Mouse (Mus musculus): ENCODE data around the gene Coq2.

The Coq2 gene

DNA sequence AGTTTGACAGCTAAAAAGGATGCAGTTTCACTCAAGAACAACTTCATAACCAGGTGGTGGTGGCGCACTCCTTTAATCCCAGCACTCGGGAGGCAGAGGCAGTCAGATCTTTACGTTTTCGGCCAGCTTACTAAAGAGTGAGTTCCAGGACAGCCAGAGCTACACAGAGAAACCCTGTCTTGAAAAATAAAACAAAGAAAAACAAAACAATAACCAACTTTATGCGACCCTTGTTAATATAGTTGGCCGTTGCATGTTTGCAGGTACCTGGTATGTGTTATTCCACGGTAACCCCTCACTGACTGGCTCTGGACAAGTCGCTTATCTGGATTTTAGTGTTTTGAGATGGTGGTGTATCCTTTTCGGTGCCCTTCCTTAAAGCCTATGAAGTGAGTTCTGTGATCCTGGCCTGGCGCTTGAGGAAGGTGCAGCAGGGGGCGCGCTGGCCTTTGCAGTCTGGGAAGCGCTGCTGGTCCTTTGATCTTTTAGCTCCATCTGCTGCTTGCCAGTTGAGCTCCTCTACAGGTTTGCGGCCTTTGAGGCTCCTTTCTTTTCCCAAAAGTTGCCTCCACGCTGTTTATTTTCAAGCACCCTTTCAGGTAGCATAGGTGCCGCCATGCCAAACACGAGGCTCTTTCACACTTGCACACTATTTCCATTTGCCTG, at the start of gene Coq2:
Gene Coq2 (minus strand): TSS at position 430 of the 666 bp plus-strand sequence.
- DNase-seq: peak; percentile 62

DNA sequence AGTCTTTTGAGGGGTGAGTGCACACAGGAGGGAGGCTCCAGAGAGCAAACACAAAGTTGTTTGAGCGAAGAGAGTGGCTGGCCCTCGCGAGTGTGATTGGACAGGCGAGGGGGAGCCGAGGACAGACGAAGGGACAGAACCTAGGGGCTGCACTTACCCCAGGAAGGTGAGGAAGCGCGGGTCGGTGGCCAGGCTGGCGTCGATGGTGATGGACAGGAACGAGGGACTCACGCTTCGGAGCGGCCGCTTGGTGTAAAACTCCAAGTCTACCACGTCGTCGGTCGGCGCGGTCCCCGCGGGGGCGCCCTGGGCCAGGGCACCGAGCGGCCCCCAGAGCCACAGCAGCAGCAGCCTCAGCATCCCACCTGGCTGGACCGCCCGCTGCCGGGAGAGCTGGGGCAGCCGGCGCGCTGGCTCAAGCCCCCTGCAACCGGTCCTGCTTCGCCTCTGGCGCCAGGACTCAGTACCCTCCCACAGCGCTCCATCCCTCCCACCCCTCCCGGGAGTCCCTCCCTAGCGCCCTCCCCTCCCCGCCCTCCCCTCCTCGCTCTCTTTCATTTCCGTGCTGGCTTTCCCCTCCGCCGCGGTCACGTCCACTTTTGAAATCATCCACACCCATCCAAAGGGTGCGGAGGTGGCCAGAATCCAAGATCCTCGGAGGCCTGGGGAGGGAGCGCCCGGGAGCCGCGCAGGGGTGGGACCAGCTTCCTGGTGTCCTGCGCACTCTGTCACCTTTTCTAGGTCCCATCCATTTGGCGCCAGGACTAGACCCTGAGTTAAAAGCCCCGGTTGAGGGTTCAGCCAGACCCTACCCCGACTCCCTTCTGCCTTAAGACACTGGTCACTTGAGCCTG, 44.5 kb upstream of the Coq2 start, which contains the start of gene Hpse:
Gene Hpse (minus strand): TSS at position 482 of the 854 bp plus-strand sequence.
- peak; percentile 19 for DNase-seq

DNA sequence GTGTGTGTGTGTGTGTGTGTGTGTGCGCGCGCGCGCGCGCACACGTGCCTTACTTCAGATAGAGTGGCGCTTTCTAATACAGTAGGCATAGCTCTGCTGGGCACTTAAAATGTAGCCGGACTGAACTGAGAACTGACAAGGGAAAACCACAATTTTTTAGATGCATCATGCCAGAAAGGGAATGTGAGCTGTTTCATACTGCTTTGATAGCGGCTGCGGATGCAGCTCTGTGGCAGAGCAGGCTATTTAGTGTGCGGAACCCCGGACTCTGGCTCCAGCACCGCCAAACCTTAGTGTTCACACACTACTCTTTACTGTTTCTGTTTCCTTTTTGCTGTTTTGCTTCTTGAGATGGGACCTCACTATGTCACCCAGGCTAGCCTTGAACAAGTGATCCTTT, 41.8 kb upstream of the Coq2 start:
- no peak for DNase-seq

DNA sequence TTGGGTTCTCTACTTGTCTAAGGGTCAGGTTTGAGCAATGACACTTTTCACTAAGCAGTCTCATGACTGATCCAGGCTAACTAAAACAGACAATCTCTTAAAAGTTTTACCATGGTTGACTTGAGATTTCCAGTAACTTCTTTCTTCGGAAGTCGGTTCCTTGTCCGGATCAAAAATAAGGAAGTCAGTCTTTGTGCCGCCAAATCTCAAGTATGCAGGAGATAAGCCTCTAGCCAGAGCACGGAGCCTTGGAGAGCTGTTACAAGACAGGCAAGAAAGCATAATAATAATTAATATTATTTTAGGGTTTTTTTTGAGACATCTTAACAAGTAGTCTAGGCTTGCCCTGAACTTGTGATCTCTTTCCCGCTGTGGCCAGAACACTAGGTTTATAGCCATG, 36.3 kb upstream of the Coq2 start:
- DNase-seq: no peak

DNA sequence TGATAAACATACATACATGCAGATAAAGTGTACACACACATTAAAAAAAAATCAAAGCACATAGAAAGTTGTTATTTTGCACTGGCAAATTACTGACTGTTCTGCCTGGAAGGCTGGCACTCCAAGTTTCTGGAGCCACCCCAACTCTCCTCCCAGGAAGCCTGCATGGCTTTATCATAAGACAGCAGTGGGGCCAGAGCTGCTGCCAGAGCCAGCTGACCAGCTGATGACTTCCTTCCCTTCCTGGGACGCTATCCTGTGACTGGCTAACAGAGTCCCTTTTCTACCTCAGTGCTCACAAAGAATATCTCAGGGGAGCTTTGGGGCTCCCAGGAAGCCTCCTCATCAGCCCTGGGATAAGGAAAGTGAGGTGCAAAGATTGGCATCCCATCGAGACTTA, 35.1 kb upstream of the Coq2 start:
- no peak for DNase-seq

DNA sequence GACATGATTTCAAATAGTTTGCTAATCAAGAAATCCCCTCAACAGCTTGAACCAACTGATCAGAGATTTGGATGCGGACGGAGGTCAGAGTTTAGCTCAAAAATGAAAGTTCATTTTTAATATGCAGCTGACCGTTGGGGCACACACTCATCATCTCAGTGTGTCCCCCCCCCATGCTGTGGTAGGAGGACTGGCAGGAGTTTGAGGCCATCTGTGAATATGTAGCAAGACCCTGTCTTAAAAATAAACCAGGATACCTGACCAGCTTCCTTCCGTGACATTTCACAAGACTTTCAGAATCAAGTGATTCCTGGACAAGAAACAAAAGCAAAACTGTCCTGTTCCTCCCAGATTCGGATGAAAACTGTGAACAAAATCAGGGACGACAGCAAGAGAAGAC, 34.1 kb upstream of the Coq2 start:
- no peak for DNase-seq

DNA sequence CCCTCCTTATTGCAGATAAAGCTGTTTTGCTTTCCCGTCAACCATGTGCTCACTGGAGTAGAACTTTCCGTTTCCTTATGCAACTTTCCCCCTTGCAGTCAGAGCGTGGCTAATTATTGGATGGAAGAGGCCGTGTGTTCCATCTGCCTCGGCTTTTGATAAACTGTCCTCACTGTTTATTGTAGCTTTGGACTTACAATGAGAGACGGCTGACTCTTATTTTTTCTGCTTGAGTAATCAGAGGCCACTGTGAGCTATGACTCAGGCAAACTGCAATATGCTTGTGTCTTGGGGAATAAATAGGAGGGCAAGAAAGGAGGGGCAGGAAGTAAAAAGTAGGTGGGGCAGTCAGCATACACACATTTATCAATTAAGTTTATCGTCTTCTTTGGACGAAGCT, 31.7 kb upstream of the Coq2 start:
- no peak for DNase-seq

DNA sequence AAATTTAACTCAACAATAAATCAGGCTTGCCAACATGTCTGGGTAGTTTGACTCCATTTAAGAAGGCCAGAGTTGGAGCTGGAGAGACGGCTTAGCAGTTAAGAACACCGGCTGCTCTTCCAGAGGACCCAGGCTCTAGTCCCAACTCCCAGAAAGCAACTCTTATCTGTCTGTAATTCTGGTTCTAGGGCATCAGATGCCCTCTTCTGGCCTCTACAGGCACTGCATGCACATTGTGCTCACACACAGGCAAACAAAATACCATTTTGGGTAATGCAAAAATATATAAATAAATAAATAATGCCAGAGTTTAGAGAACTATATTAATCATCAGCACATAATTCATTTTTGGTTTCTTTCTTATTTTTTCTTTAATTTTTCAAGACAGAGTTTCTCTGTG, 29.3 kb upstream of the Coq2 start:
- DNase-seq: no peak

DNA sequence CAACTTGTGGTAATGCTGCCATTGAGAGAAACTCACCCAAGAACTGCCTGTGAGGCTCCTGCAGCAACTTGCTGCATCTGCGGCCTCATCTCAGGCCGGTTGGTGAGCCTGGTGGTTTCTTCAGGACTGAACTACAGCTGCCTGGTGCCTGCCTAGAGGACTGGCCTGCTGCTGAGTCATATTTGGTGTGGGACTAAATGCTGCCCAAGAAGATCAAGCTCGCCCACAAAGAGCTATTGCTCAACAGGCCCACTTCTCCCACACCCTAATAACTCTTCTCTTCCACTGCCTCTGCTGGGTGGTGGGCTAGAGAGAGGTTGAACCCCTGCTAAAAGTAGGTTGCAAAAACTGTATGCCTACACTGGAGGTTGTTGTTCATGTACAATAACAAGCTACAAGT, 27.4 kb upstream of the Coq2 start:
- DNase-seq: no peak

DNA sequence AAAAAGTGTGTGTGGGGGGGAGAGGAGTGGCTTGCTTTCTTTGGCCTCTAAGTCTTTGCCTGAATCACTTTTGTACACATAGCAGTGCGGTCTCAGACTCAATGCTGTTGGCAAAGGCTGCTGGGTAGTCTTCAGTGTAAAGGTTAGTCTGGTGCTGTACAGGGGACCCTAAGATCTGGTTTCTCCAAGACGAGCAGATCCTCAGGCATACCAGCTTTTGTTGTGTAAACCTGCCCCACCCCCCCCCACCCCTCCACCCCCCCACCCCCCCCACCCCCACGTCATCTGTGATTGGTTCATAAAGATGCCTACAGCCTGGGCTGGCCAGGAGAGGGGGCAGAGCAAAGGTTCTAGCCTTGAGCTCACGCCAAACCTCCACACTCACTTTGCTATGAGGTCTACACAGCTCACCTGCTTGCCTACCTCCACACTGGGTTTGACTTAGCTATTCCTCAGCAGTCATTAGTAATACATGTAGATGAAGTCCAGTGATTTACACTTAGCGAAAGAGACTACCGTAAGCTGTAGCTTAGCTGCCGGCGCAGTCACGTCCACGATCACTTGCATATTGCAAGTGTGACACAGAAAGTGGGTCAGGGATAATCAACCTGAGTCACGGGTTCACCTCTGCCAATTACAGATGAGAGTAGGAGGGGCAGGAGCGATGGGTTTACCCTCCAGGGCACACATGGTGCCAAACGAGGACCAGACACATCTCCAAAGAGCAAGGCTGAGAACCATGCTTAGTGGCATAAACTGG, 26.1 kb upstream of the Coq2 start:
- no peak for DNase-seq

DNA sequence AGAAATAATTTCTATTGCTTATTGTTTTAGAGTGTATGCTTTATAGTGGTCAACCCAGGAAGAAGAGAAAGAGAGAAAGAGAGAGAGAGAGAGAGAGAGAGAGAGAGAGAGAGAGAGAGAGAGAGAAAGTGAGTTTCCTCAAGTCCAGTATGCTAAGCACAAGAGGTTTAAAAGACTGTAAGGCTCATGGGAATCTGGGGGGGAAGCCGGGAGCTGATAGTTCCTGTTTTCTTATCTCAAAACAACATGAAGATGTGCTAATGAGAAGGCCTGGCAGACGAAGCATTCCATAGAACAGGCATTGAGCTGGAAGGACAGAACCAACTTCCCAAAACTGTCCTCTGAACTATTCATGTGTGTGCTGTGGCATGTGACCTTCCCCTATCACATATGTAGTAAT, 22.9 kb upstream of the Coq2 start:
- DNase-seq: no peak

DNA sequence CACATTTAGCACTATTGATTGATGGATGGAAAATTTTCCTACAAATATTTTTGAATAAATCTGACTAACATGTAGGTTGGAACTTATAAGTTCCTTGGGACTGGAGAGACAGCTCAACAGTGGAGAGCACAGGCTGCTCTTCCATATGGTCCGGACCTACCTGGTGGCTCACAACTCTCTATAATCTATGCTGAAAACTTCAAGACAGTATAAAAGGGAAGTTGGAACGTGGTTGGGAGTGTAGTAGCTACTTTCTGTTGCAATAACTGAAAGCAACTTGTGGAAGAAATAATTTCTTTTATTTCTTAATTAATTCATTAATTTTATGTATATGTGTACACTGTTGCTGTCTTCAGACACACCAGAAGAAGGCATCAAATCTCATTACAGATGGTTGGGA, 22.5 kb upstream of the Coq2 start:
- no peak for DNase-seq

DNA sequence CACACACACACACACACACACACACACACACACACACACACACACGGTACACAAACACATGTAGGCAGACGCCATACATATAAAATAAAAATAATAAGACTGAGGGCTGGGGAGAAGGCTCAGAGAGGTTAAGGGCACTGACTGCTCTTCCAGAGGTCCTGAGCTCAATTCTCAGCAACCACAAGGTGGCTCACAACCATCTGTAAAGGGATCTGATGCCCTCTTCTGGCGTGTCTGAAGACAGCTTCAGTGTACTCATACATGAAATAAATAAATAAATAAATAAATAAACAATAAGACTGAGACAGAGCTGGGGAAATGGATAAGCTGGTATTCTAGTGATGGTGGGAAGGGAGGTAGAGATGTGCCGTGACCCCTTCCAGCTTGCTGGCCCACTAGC, 10.7 kb upstream of the Coq2 start:
- DNase-seq: no peak

DNA sequence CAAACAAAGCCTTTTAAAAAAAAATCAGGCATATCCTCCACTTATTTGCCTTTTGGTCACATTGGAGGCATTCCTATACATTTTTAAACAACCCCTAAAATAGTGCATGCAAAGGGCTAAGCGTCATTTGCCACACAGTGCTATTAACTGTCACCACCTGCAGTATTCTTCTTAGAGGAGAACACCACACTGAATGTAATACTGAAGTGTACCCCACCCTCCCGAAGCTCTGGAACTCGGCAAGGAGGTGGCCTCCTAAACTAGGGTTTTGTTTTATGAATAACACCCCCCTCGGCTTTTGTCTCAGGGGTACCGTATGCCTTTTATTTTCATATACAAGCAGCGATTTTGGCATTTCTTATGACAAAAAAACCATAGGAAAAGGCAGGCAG, 5.6 kb upstream of the Coq2 start:
- DNase-seq: no peak

DNA sequence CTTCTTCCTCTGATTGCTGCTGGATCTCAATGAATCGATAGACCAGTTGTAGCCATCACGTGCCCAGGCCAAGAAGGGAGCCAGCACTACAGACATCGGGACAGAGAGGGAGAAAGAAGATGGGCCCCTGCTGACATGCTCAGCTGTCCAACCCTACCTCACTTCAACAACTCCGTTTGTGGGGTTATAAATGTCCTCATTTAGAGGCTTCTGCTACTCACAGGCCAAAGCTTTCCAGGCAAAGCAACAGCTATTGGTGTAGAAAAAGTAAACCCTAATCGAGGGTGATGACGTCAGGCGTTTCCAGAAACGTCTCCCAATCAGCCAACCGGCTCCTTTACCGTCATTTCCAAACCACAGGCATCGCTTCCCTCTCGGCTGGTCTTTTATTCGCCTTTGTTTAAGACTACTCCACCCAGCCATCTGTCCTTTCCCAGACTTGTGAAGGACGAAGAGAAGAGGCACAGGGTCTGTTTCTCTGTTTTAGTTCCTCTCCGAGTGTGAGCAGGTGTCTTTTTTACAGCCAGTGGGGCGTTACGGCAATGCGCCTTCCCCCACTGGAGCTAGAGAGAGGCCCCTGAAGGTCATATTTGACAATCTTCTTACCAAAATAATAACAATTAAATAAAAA, 5.1 kb upstream of the Coq2 start:
- DNase-seq: no peak

DNA sequence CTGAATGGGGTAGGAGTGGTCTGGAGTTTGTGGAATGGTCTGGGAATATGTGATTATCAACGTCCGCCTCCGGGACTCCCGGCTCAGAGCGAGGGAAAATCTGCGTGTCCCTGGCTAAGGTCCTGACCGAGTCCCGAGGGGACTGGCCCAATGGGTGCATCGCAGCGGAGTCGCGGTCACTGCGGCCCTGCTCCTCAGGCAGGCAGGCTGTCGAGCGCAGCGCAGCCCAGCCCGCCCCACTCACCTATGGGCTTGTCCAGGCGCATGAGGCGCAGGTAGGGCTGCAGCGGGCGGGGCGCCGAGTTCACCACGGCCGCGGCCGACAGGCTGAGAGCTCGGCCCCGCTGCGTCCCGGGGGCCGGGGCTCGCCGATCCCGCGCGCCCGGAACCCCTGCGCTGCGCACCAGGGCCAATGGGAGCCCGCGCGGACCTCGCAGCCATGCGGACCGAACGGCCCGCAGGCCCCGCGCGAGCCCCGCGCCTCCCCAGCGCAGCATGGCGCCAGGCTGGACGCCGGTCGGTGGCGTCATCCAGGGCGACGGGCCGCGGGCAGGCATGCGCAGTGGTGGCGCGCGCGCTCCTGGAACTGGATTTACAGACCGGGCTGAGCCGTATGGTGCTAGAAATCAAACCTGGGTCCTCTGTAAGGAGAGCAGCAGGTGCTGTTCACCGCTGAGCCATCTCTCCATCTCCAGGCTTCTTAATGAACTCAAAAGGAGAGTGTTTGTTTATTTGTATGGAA, 1.0 kb downstream of the Coq2 start:
- peak; percentile 91 for DNase-seq

DNA sequence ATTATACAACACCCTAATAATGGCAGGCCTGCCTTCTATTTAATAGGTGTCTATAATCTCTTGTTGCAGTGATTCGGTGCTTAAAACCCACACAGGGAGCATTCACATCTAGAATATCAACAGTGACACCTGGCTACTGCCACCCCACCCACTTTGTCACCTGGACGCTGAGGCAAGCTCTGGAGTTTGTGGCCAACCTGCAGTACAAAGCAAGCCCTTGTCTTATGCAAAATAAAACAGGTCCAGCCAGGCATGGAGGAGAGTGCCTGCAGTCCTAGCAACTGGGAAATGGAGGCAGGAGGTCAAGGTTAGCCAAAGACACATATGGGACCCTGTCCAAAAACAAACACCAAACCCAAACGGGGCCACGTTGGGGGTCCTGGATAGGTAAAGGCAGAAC, 2.5 kb downstream of the Coq2 start:
- DNase-seq: no peak

DNA sequence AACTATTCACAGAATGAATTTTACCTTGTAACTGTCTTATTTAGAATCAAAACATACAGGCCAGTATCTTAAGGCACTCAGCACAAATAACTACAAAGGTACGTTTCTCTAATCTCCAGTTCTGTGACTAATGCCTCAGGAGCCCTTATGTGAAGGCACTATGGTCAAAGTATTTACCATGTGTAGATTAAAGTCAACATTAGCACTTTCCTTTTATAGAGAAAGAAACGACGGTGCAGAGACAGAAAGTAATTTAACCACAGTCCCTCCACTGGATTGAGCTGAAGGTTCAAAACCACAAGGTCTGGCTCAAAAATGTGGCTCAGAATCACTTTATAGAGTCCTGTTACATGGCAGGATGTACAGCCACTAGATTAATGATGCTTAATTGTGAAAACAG, 3.0 kb downstream of the Coq2 start:
- no peak for DNase-seq

DNA sequence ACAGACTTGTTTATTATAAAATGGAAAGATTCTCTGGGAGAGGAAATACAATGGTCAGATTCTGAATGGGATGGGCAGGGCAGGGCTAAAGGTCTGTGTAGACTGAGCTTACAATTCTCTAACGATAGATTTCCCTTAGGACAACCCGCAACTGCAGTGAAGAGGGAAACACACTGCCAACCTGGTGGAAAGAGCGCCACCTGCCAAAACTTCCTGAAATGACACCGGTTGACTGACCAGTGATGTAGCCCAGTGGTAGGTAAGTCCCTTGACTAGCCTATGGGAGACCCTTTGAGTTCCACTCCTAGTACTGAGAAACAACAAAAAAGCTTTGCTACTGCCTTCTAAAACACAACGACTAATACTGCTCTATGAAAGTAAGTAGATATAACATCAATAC, 3.5 kb downstream of the Coq2 start:
- DNase-seq: peak; percentile 40

DNA sequence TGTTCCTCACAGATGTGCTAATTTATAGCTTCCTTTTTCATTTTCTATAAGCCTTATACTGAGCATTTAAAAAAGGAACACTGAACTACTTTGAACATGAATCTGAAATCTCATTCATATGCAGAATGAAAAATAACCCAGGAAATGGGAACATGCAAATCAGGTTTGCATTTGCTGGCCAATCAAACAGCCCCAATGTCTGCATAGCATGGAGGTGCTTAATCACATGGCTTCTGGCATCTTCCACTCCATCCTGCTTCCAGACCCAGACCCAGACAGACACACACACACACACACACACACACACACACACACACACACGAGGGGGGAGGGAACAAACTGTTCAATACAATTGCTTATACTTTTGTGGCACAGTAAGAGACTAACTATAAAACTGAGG, 8.0 kb downstream of the Coq2 start:
- no peak for DNase-seq

DNA sequence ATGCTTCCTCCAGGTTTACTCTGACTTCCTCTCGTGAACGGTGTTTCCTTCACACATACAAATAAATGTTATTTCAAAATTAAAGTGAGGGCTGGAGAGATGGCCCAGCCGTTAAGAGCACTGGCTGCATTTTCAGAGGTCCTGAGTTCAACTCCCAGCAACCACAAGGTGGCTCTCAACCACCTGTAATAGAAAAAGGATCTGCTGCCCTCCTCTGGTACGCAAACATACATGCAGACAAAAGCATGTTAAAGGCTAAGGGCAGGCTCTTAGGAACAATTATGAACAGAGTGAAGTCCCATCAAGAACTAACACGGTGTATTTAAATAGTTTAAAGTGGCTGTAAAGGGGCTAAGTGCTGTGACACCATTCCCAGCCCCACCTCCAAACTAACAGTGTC, 11.1 kb downstream of the Coq2 start:
- DNase-seq: no peak

DNA sequence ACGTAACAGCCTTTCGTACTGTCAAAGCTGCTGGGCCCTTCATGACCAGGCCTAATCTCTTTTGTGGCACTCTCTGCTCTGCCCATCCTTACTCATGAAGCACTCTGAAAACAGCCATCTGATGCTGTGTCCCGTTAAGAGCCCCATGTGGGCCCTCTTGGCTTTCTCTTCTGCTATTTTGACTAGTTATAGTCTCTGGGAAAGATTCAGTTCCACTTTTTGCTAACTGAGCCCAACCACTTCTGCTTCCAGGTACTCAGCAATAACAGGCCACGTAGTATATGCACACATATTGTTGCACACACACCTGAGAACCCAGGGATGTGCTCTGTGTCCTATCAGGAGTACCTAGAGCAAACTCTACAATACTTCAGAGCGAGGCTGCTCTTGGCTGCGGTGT, 11.9 kb downstream of the Coq2 start:
- no peak for DNase-seq

DNA sequence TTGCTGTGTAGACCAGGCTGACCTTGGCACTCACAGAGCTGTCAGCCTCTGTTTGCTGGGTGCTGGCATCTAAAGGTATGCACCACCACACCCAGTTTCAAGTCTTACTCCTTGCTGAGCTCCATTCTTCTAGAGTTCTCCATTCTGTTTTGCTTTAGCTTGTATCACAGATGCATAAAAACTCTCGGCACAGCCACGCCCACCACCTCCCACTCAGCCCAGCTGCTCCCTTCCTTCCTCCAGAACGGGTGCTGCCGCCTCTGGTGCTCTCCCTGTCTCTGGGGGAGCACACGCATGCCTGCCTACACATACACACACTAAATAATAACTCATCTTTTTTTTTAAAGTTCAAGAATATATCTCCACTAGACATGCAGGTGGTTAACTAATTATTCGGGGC, 16.5 kb downstream of the Coq2 start:
- DNase-seq: no peak
